Mouse (Mus musculus) liver, embryonic 18 days (tissue): ENCODE data around the gene Asic3. TPM values are rescaled to one million over a fixed set of nuclear protein-coding genes. Genes with fewer than 3 reads are reported as not detected.

Source experiments
- polyA plus RNA-seq: library from polyadenylated mRNA; depleted of rRNA; stranded (reverse); fragments of >200 nt; gene quantifications from 2 replicates; pipeline ENCODE4 v1.2.3, GENCODE M21; 2012; rRNA removed

Gene Asic3
- polyA plus RNA-seq: 0.25 and 0.31 TPM in 2 replicates

DNA sequence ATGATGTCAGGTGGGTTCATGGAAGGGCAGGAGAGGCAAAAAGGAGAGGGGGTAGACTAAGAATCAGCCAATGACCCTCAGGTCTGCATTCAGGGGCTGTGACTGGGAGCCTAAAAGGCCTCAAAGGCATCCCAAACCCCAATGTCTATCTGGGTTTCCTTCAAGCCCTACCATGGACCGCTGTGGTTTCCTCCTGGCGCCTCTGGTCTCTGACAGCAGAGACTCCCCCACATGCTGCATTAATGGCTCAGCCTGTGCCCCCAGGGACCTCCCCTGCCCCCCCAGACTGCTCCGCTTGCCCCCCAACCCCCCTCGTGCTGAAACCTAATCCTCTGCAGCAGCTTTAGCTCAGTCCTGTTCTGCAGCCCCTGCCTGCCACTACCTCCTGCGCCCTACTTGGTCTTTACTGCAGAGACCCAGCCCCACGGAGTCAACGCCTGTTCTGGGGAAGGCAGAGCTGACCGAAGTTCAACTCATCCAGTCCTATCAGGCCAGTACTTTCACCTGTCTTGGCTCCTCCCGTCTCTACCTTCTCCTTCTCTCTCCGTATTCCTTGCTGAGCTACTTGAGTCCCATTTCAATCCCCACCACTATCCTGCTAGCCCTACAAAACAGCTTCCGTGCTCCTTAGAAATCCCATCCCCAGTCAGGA, at the start of gene Asic3:
Gene Asic3, plus strand, starts transcription at position 351 of the 652 bp plus-strand sequence.

DNA sequence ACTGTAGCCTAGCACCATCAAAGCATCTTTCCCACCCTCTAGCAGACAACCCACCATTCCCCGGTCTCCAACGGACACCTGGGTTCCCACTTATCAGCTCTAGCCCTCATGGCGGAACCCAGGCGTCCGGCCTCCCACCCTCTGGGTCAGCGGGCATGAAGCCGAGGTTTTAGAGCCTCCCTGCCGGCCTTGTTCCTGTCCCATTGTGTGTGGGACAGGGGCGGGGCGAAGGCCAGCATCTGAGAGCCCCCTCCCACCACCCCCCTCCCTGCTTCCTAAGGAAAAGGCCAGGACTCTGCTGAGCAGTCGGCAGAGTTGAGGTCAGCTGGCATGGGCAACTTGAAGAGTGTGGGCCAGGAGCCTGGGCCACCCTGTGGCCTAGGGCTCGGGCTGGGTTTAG, 48.7 kb upstream of the Asic3 start, which contains the start of gene Nos3:
Gene Nos3, plus strand, starts transcription at position 303 of the 400 bp plus-strand sequence.

DNA sequence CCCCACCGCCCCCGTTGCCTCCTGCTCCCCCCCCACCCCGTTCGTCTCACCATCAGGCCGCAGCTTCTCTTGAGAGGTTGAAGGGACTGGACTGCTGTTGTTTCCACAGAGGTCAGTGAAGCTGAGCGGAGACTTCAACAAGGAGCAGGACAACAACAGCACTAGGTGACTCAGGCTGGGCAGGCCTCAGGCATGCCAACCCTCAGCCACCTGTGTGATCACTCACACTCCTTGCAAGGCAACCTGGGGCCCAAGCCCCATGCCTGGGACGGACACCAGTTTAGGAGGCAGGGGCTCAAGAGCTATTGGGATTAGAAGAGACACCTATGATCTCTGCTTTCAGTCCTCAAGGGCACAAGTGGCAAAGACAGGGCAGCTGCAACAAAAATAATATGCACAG, 21.3 kb upstream of the Asic3 start, which contains the start of gene Atg9b:
Gene Atg9b, minus strand, starts transcription at position 280 of the 400 bp plus-strand sequence.

DNA sequence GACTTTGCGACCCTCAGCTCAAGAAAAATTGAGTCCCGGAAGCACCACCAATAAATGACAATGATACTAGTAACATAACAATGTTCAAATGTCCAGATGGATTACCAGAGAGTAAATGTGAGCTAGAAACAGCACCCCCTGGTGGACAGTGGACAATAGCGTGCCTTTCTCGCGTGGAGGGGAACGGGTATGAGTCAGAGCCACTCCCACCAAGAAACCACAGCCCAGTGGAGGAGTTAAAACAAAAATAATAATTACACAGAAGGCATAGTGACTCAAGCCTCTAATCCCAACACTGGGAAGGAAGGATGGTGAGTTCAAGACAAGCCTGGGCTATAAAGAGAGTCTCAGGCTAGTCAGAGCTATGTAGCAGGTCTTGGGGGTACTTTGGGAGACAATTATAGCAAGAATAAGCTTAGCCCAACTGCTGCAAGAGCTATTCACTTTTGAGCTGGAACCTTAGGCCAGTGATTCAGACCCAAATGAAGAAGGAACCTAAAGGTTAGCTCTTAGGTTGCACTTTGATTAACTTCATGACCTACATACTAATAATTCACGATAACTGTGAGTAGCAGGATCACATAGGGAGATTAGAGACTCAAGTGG, 19.7 kb upstream of the Asic3 start, which contains the start of gene Abcb8:
Gene Abcb8, plus strand, starts transcription at position 272 of the 606 bp plus-strand sequence.

DNA sequence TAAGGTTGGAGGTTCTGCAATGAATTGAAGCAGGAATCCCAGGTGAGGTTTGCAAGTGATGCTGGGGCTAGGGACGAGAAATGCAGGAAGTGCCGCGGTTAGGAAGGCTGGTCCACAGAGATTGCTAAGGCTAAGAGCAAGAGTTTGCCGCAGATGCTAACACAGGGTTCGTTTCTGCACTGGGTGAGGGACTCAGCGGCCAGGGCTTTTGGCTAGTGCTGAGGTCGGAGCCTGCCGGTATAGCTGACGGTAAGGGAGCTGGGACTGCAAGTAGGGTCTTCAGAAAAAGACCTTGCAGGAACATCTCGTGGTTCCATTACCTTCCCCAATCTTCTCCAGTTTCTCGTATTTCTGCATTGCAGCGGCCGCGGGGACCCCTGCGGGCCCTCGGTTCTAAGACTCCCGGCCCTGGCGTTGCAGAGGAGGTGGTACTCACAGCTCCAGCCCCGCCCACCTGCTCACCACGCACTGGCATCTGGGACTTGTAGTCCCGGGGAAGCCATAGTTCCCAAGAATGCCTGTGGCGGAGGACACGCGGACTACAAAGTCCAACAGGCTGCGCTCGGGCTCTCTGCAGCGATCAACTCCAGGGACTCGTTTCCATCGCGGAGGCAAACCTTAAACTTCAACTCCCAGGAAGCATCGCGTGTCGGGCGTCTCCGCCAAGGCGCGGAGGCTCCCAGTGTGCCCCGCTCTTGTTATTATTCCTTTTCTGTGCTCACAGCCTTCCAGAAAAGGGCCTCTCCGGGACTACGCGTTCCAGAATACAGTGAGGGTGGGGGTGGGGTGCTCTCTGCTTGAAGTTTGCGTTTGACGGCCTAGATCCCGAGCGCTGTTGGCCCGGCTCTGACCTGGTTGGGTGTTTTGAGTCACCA, 10.2 kb downstream of the Asic3 start, which contains the start of the genes Cdk5 and Slc4a2:
Gene Cdk5, minus strand, starts transcription at position 402 of the 875 bp plus-strand sequence.
Gene Slc4a2, plus strand, starts transcription at position 709 of the 875 bp plus-strand sequence.

DNA sequence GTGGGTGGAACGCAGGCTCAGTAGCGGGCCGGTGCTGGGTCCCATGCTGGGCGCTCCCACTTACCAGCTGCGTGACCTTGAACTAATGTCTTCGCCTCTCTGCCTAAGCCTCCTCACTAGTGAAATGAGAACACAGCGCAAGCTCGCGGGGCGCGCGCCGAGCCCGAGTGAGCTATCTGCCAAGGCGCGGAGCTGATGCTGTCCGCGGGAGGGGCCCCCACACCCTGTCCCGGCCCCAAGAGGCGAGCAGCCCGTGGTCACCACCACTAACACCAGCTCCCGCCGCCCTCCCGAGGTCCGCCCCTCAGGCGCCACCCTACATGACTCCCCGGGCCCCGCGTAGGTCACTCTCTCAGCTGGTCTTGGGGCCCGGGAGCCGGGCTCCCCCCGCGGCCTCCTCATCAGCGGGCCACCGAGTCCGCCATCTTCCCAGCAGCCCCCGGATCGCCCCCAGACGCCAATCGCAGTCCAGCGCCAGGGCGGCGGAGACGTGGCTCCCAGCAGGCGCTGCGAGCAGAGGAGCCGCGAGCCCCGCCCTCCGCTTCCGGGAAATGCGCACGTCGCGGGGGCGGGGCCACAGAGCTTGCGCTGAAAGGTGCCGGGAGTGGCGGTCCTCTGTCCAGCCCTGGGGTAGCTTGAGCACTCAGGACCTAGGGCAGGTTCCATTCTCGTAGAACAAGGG, 31.7 kb downstream of the Asic3 start, which contains the start of gene Fastk:
Gene Fastk, minus strand, starts transcription at position 542 of the 682 bp plus-strand sequence.

DNA sequence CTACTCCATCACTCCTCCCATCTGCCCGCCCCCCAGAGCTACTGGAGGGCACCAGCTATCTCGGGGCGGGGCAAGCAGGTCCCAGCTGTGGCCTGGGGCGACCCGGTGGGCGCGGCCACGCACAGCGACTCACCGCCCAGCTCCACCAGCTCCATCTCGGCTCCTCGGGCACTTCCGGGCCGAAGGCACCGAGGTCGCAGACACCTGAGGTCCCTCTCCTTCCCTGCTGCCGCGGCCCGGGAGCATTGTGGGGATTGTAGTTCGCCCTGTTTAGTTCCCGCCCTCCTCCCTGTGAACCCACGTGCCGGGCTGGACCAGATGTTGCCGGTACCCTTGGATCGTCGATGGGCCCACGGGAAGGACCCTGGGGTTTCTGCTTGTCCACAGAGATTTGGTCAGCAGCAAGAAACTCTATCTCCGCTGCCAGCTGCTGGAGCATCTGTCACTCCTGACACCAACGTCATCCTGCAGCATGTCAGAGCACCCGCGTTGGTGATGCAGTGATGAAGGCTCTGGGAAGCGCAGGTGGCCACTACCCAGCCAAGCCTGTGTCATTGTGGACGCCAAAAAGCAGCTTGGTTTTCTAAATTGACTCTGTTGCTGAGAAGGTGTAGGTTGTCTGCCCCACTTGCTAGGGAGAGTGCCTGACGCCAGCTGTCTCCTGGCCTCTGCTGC, 34.6 kb downstream of the Asic3 start, which contains the start of gene Tmub1:
Gene Tmub1, minus strand, starts transcription at position 231 of the 675 bp plus-strand sequence.

DNA sequence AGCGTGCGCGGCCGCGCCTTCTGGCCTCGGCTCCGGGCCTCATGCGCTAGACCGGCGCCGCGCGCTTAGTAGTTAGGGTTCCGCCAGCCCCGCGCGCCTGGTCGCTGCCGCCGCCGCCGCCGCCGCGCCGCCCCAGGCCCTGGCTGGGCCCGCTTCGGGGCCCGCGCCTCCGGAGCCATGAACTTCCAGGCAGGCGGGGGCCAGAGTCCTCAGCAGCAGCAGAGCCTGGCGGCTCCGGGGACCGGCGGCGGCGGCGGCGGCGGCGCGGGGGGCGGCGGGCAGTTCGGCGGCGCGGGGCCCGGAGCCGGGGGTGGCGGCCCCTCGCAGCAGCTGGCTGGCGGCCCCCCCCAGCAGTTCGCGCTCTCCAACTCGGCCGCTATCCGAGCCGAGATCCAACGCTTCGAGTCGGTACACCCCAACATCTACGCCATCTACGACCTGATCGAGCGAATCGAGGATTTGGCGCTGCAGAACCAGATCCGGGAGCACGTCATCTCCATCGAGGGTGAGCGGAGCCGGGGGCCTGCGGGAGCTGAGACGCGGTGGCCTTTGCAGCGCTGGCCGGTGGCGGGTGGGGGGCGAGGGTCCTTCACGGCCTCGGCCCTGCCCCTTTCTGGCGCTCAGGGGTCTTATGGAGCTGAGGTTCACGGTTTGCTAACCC, 39.0 kb downstream of the Asic3 start, which contains the start of gene Agap3:
Gene Agap3, plus strand, starts transcription at position 148 of the 661 bp plus-strand sequence.

Other genes with a start within 250 kb of the Asic3 start
- gene Nupl2, start 248.4 kb upstream of the Asic3 start, polyA plus RNA-seq: 3.3 and 3.4 TPM in 2 replicates
- gene Kcnh2, start 61.8 kb upstream of the Asic3 start, polyA plus RNA-seq: 0.70 and 0.86 TPM in 2 replicates
- 2.1 and 2.6 TPM in 2 replicates for gene Nos3, start 48.6 kb upstream of the Asic3 start, polyA plus RNA-seq
- 5.7 and 8.2 TPM in 2 replicates for gene Atg9b, start 21.2 kb upstream of the Asic3 start, polyA plus RNA-seq
- gene Abcb8, start 19.7 kb upstream of the Asic3 start, polyA plus RNA-seq: 22.3 and 23.8 TPM in 2 replicates
- gene Cdk5, start 10.1 kb downstream of the Asic3 start, polyA plus RNA-seq: 18.9 and 21.8 TPM in 2 replicates
- gene Slc4a2, start 10.4 kb downstream of the Asic3 start, polyA plus RNA-seq: 14.2 and 14.9 TPM in 2 replicates
- gene Fastk, start 31.9 kb downstream of the Asic3 start, polyA plus RNA-seq: 68.3 and 84.0 TPM in 2 replicates
- gene Tmub1, start 34.5 kb downstream of the Asic3 start, polyA plus RNA-seq: 6.2 and 6.4 TPM in 2 replicates
- 10.9 and 14.0 TPM in 2 replicates for gene Agap3, start 38.8 kb downstream of the Asic3 start, polyA plus RNA-seq
- gene Gbx1, start 113.8 kb downstream of the Asic3 start, polyA plus RNA-seq: not detected in 2 replicates
- 0.07 and 0.14 TPM in 2 replicates for gene Asb10, start 127.6 kb downstream of the Asic3 start, polyA plus RNA-seq
- gene 4931409K22Rik, start 143.4 kb downstream of the Asic3 start, polyA plus RNA-seq: 0.01 and 0.02 TPM in 2 replicates
- 19.8 and 20.2 TPM in 2 replicates for gene Abcf2, start 164.1 kb downstream of the Asic3 start, polyA plus RNA-seq
- gene Chpf2, start 173.3 kb downstream of the Asic3 start, polyA plus RNA-seq: 7.7 and 8.8 TPM in 2 replicates
- 1.1 and 1.4 TPM in 2 replicates for gene Smarcd3, start 211.0 kb downstream of the Asic3 start, polyA plus RNA-seq